Mouse (Mus musculus) heart, adult 9 months (tissue): ENCODE results near the gene Tex14.
A peak's percentile ranks its signal among the peaks of the same experiment; 100 is the strongest.

Source experiments
- DNase-seq, 2 experiments: peaks; one replicate each; pipeline ENCODE4 v3.0.0; 2022; ENCODE audit warnings: low spot score in 2 of 2

Tex14 gene

GRCm38 (mm10) chr11:87571361-87571950, 166.6 kb downstream of the Tex14 start:
- peak in 1 of 2 experiments; percentile 56 for DNase-seq

GRCm38 (mm10) chr11:87573751-87574150, 168.9 kb downstream of the Tex14 start:
- no peak for DNase-seq

GRCm38 (mm10) chr11:87574520-87575180, 169.8 kb downstream of the Tex14 start:
- DNase-seq, result no peak

DNA sequence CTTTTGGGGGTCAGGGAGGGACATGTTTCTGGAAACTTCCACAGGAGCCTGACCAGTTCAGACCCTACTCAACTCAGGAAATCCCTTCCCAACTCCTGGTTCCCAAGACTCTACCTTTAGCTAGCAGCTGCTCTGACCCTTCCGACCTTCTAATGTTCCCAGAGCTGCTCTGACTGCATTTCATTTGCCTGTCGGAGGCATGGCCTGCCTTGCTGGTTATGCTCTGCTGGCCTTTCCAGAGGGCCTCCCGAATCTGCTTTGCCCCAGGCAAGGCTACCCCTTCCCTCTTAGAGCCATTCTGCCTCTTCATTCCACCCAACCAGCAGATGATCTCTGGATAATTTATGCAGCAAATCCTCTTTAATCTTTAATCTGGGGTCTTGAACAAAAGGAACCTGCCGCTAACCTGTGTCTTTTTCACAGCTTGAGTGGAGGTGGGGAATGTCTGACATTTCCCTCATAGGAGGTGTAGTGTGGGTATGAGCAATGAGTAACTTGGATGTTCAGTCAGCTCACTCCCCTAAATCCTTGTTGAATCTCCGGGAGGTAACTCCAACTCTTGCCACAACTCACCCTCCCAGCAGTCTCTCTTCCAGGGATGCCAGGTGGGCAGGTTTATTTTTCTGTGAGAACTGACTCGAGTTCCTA, 172.9 kb downstream of the Tex14 start:
- DNase-seq, result no peak

DNA sequence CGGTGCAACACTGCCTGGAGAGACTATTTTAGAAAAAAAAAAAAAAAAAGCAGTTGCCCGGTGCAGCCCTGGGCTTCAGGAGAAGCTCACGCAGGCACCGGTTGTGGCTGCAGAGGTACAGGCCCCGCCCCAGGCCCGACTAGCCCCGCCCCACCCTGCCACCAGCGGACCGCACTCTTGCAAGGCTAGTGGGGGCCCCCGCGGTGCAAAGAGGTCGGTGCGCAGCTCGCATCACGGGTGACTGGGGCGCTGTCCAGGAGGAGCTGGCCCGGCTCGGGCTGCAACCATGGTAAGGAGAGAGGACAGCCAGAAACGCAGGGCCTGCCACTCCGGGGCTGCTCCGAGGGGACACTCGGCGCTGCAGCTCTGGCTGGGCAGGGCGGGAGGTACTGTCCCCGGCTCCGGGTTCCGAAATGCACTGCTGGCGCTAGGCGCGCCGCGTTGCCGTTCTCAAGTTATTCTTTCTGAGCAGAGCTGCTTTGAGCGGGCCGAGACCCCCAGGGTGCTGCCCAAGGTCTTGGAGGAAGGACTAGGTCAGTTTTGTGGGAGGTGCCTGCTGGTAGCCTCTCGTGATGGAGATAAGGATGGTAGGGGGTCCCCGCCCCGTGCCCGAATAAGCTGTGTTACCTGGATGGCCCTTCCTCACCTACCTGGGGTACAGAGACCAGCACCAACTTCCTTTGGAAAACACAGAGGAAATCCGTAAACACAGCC, 173.5 kb downstream of the Tex14 start:
- peak; percentile 72 to 77 for DNase-seq

DNA sequence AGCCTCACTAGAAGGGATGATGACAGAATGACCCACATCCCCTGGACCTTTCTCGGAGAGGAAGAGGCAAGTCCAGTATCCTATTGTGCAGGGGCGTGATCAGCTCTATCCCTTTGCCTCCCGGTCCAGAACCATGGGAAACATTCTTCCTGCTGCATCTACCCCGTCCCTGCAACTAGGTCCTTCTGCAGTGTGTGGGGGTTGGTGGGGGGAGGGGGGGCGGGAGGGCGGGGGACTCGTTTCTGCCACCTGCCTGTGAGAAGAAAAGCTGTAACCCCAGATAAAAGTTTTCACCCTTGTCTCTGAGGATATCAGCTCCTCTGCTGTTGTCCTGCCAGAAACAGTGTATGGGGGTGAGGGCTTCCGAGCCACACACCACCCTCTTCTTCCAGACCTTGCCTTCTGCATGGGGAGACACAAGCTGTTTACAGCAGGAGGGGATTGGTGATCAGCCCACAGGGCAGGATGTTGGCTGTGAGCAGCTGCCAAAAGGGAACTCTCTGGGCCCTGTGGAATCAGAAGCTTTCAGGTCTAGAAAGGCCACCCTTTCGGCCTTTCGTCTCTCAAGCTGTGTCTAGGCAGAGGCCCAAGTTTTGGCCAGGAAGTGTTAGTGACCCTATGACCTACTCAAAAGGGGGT, 174.2 kb downstream of the Tex14 start:
- peak; percentile 69 to 77 for DNase-seq

DNA sequence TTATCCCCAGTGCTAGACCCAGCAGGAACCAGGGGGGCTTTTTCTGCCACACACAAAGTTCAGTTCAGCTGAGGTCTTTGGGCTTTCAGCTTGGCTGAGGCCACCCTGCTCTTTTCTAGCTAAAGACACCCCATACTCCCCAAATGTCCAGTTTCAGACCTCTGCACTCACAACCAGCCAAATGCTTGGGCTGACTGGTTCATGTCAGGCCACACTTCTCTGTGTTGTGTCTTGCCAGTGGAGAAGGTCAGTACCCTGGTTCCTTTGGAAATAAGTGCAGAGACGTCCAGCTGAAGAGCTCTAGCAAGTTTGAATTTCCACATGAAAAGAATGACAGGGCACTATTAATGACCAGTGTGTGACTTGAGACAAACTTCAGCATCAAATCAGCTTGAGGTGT, 174.8 kb downstream of the Tex14 start:
- no peak for DNase-seq

DNA sequence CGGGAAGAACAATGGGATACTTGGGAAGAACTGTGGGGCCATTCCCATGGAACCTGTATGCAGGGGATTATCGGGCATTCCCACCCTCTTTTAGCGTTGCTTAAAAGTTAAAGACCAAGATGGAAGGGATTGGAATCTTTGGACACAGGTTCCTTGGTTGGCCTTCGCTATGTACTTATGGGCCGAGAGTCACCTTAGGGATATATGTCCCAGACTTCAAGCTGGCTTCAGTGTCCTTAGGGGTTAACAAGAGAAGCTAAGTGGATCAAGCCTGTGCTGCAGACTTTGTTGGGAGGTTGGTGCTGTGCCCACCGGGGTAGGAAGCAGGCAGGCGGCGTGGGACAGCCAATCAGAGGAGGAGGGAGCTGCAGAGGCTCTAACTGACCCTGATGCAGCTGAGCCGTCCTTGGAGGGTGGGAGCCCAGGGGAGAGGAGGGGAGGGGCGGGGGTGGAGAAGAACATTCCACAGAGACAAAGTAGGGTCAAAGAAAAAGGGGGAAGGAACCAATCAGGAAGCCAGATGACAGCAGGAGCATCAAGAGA, 175.7 kb downstream of the Tex14 start:
- no peak for DNase-seq

GRCm38 (mm10) chr11:87581161-87581865, 176.4 kb downstream of the Tex14 start:
- DNase-seq, result no peak

GRCm38 (mm10) chr11:87581933-87582710, 177.3 kb downstream of the Tex14 start:
- DNase-seq, result no peak

- DNase-seq, result no peak
Measured at GRCm38 (mm10) chr11:87583291-87584034, 178.6 kb downstream of the Tex14 start.

- DNase-seq, result peak; percentile 74 to 80
Measured at GRCm38 (mm10) chr11:87584711-87585505, 180.0 kb downstream of the Tex14 start.

DNA sequence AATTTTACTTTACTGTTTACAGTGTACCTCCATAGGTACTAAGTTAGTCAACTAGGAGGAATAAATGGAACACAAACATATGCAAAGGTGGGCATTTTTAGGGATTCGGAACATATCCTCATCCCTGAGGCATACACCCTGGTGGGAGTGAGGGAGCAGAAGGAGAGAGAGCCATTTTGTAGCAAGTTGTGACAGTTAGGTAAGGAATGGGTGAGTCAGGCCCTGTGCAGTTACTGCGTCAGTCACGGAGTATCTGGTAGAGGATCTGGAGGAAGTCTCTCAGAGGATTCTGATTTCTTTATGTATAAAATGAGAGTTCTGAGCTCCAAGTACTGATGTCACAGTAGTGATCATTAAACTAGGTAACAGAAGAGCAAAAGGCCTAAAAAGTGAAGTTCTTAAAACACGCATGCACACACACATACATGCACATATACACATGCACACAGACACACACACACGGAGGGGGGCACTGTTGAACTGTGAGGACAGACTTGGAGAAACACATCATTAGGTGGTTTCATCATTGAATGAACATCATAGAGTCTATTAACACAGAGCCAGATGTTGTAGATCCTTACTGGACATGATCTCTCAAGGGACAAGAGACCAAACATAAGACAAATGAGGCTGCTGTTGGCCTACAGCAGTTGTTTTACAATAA, 182.5 kb downstream of the Tex14 start:
- no peak for DNase-seq

GRCm38 (mm10) chr11:87589605-87590004, 184.7 kb downstream of the Tex14 start:
- no peak for DNase-seq

DNA sequence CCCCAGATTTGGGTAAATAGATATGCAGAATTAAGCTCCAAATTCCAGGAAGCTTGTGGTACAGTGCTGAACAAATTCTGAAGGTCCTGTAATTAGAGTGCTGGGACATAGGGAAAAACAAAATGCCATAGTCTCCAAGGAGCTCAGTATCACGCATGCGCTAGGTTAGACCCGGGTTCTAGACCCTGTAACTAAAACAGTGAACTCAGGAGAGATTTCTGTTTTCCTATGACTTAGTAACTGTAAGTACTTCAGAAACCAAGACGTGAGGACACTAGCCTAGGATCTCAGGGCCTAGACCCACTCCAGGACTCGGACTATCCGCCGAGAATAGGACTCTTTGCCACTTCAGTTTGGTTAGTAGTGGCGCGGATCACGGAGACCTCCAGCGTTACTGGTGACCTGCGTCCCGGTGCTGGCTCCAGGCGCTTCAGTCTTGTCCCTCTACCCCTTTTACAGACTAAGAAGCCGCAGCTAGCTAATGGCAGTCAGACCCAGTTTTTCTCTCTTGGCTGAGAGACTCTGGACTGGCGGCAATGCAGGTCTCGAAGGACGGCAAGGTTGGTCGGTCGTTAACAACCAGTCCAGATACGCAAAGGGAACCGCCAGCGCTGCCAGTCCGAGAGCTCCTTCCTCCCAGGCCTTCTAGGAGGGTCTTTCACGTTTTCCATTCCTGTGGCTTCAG, 186.1 kb downstream of the Tex14 start:
- DNase-seq, result peak in 1 of 2 experiments; percentile 51

GRCm38 (mm10) chr11:87591526-87592353, 186.9 kb downstream of the Tex14 start, which contains the start of gene Mtmr4:
TSS of gene Mtmr4 (plus strand) at chr11:87592162.
- peak; percentile 100 for DNase-seq

DNA sequence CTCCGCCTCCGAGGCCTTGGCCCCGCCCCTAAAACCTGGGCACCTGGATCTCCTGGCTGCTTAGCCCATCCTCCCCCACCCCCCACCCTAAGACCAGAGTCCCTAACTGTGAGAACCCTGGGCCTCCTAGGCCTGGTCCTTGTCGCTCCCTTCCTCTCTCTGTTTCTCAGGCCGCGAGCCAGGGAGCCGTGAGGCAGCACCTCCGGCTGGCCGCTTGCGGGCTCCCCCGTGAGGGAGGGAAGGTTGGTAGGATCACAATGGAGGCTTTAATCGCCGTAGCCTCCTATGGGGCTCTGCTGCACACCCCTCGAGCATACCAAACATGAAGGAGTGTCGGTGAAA, 187.5 kb downstream of the Tex14 start:
- no peak for DNase-seq
